Mouse (Mus musculus): ENCODE results near the gene Dlgap1. TPM values are rescaled to one million over a fixed set of nuclear protein-coding genes. Genes with fewer than 3 reads are reported as not detected.

The Dlgap1 gene
- total RNA-seq, 1 experiment from 2014 or later: not detected

GRCm38 (mm10) chr17:70442976-70443375 is 474.1 kb downstream of the Dlgap1 start:
- no peak for ATAC-seq (replicated peaks; ENCODE audit: low read depth, poor library complexity, severe bottlenecking)

GRCm38 (mm10) chr17:70446451-70446850 is 477.6 kb downstream of the Dlgap1 start:
- ATAC-seq (replicated peaks; ENCODE audit: low read depth, poor library complexity, severe bottlenecking): no peak

GRCm38 (mm10) chr17:70455036-70455435 is 486.2 kb downstream of the Dlgap1 start:
- ATAC-seq (replicated peaks; ENCODE audit: low read depth, poor library complexity, severe bottlenecking): peak; percentile 45; the same call in 1 of the 2 replicates

- ATAC-seq (replicated peaks; ENCODE audit: low read depth, poor library complexity, severe bottlenecking): no peak
Observed at GRCm38 (mm10) chr17:70457103-70457502, 488.2 kb downstream of the Dlgap1 start.

GRCm38 (mm10) chr17:70462231-70462630 is 493.4 kb downstream of the Dlgap1 start:
- no peak for ATAC-seq (replicated peaks; ENCODE audit: low read depth, poor library complexity, severe bottlenecking)

GRCm38 (mm10) chr17:70462771-70463491 is 494.1 kb downstream of the Dlgap1 start:
- ATAC-seq (replicated peaks; ENCODE audit: low read depth, poor library complexity, severe bottlenecking): no peak

GRCm38 (mm10) chr17:70466413-70466812 is 497.5 kb downstream of the Dlgap1 start:
- ATAC-seq (replicated peaks; ENCODE audit: low read depth, poor library complexity, severe bottlenecking): no peak

- no peak for ATAC-seq (replicated peaks; ENCODE audit: low read depth, poor library complexity, severe bottlenecking)
Observed at GRCm38 (mm10) chr17:70470970-70471371, 502.1 kb downstream of the Dlgap1 start.

- ATAC-seq (replicated peaks; ENCODE audit: low read depth, poor library complexity, severe bottlenecking): no peak
Observed at GRCm38 (mm10) chr17:70472162-70472561, 503.3 kb downstream of the Dlgap1 start.

GRCm38 (mm10) chr17:70473871-70474270 is 505.0 kb downstream of the Dlgap1 start:
- no peak for ATAC-seq (replicated peaks; ENCODE audit: low read depth, poor library complexity, severe bottlenecking)

- no peak for ATAC-seq (replicated peaks; ENCODE audit: low read depth, poor library complexity, severe bottlenecking)
Observed at GRCm38 (mm10) chr17:70483716-70484115, 514.8 kb downstream of the Dlgap1 start.

GRCm38 (mm10) chr17:70485668-70486067 is 516.8 kb downstream of the Dlgap1 start:
- ATAC-seq (replicated peaks; ENCODE audit: low read depth, poor library complexity, severe bottlenecking): peak; percentile 11; the same call in 1 of the 2 replicates

- no peak for ATAC-seq (replicated peaks; ENCODE audit: low read depth, poor library complexity, severe bottlenecking)
Observed at GRCm38 (mm10) chr17:70486259-70486658, 517.4 kb downstream of the Dlgap1 start.

GRCm38 (mm10) chr17:70486831-70487230 is 518.0 kb downstream of the Dlgap1 start:
- ATAC-seq (replicated peaks; ENCODE audit: low read depth, poor library complexity, severe bottlenecking): no peak

- peak; percentile 94 for ATAC-seq (replicated peaks; ENCODE audit: low read depth, poor library complexity, severe bottlenecking)
Observed at GRCm38 (mm10) chr17:70488784-70489265, 520.0 kb downstream of the Dlgap1 start.

GRCm38 (mm10) chr17:70491575-70491974 is 522.7 kb downstream of the Dlgap1 start:
- no peak for ATAC-seq (replicated peaks; ENCODE audit: low read depth, poor library complexity, severe bottlenecking)

- ATAC-seq (replicated peaks; ENCODE audit: low read depth, poor library complexity, severe bottlenecking): no peak
Observed at GRCm38 (mm10) chr17:70494338-70494737, 525.5 kb downstream of the Dlgap1 start.

GRCm38 (mm10) chr17:70498256-70498655 is 529.4 kb downstream of the Dlgap1 start:
- no peak for ATAC-seq (replicated peaks; ENCODE audit: low read depth, poor library complexity, severe bottlenecking)

- peak; percentile 94 for ATAC-seq (replicated peaks; ENCODE audit: low read depth, poor library complexity, severe bottlenecking)
Observed at GRCm38 (mm10) chr17:70501933-70502332, 533.1 kb downstream of the Dlgap1 start.

- no peak for ATAC-seq (replicated peaks; ENCODE audit: low read depth, poor library complexity, severe bottlenecking)
Observed at GRCm38 (mm10) chr17:70507759-70508158, 538.9 kb downstream of the Dlgap1 start.

- ATAC-seq (replicated peaks; ENCODE audit: low read depth, poor library complexity, severe bottlenecking): no peak
Observed at GRCm38 (mm10) chr17:70510441-70510840, 541.6 kb downstream of the Dlgap1 start.

- peak; percentile 56; the same call in 1 of the 2 replicates for ATAC-seq (replicated peaks; ENCODE audit: low read depth, poor library complexity, severe bottlenecking)
Observed at GRCm38 (mm10) chr17:70511401-70511800, 542.5 kb downstream of the Dlgap1 start.

Measured in common myeloid progenitor, adult 5-6 weeks (primary cell).